Mouse (Mus musculus) urinary bladder, postnatal 10 days (tissue): Measurements from ENCODE around the gene Map2k3.

Experiments used
- DNase-seq: peaks from one replicate; pipeline ENCODE4 v3.0.0; 2022; ENCODE audit warnings: low spot score

The Map2k3 gene

DNA sequence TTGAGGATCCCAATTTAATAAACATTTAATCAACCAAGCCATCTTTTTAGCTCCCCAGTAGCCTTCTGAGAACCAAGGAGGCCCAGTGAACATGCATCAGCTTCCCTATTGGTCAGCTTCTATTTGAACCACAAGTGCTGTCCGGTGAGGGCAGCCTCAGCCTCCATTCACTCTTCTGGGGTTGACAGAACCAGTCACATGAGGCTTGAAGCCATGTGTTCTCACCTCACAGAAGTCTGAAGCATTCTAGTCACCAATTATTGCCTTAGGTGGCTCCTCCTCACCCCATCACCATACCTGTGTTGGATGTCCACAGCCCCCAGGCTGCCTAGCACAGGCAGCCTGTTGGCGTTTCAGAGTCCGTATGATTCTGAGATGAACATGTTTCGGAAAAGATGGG lies 27.1 kb downstream of the Map2k3 start:
- DNase-seq: no peak

DNA sequence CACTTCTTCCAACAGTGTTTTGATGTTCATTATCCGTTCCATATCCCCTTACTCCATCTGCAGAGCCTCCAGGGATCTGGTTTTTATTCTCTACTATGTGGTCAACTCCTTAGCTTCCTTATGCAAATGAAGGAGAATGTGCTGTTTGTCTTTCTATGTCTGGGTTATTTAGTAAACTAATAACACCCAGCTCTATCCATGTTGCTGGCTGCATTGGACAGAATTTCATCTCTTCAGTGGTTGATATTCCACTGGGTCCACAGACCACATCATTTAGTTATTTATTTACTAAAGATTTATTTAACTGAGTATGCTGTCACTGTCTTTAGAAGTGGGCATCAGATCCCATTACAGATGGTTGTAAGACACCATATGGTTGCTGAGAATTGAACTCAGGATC lies 29.3 kb downstream of the Map2k3 start:
- DNase-seq: no peak

DNA sequence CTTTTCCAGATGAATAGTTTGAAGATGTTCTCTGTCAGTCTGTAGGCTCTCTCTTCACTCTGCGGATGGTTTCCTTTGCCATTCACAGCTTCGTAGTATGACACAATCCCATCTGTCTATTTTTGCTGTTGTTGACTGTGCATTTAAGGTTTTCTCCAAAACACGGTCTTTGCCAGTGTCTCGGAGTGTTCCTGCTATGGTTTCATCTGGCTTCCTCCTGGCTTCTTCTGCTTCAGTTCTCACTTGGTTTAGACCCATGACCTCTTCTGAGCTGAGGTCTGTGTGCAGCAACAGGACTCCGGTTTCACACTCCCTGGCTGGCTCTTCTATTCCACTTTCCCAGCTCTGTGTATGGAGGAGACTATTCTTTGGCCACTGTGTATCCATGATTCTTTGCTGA lies 30.9 kb downstream of the Map2k3 start:
- DNase-seq: no peak

DNA sequence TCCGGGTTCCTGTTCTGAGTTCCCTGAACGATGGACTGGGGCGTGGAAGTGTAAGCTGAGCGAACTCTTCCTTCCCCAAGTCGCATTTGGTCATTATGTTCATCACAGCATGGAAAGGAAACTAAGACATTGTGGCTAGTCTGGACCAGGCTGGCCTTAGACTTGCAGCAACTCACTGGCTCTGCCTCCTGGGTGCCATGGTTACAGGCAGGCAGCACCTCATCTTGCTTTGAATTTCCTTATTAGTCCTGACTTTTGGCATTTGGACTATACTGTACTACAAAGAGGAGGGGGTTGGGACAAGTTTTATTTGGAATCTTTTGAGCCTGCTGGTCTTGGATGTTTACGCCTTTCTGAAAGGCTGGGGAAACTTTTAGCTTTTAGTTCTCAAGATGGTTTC lies 35.1 kb downstream of the Map2k3 start:
- no peak for DNase-seq

DNA sequence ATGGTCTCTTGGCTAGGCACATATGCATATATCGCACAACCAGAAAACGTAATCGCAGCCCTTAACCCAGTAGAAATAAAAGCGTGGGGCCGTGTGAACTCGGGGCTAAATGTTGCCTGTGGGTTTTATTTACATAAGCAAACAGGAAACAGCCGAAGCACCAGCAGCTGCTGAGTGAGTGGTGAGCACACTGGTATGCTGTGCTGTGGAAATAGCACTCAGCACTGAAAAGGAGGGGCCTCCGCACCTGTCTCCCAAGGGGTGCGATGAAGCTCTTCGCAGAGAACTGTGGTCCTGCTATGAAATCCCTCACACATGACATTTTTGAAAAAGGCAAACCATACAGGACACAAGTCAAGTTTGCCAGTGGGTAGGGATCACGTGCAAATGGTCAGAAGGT lies 43.3 kb downstream of the Map2k3 start:
- no peak for DNase-seq

DNA sequence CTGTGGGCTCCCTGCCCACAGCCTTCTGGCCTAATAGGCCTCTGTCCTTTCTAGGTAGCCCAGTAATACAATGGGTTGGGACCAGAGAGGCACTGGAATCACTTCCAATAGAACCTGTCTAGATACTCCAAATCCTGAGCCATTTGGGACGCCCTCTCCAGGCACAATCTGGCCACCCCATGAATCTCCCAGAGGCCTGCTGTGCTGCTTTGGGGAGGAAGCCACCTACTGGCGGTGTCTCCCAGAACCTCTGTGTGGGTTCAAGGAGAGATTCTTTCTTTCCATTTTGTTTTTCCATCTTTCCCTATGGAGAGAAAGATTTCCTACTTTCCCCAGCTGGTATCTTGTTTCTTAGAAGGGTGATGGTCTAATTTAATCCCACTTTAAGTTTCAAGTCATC lies 44.4 kb downstream of the Map2k3 start:
- DNase-seq: no peak

DNA sequence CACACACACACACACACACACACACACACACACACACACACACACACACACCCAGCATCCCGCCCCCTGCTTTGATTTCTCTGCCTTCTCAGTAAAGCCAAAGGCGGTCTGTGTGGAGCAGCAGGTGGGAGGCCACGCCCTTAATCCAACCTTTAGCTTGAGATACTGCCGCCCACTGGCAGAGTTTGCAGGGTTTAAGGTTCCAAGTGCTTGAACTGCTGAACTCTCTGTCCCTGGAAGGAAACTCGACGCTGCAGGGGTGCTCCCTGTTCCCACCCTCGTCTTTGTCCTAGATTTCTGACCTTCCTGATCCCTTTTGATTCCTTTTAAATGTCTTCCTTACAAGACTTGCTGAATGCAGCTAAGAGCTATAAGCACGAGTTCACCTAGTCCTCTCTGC lies 44.9 kb downstream of the Map2k3 start:
- DNase-seq: no peak

DNA sequence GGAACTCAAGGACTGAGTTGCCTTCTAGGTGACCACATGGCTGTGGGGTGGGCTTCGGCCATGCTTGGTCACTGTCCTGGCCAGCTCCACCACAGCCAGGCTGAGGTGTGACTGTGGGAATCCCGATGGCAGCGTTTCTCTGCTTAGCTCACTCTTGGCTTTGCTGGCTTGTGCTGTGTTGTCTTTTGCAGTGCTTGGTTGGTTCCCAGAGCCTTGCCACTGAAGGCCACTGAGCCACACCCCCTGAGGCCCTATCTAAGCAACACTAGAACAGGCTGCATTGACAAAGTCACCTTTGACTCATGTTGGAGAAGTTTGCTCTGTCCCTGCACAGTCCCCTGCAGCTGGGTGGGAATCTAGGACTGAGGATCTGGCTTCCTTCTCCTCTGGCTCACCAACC lies 45.3 kb downstream of the Map2k3 start:
- no peak for DNase-seq

DNA sequence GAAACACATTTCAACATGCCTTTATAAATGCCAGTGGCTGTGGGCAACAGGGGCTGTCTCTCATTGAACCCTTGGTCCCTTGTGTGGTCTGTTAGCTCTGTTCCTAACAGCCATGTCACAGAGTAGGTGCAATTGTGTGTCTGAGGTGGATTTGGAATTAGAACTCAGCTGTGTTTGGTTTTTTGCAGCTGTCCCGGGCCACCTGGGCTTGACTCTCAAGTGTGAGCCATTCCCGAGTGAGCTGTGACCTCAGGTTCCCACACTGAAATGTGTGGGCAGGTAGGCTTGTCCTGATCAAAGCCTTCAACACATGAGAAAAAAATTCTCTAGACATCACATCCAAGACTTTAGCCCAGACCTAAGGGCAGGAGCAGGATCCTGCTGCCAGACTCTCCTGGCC lies 46.8 kb downstream of the Map2k3 start:
- DNase-seq: no peak

DNA sequence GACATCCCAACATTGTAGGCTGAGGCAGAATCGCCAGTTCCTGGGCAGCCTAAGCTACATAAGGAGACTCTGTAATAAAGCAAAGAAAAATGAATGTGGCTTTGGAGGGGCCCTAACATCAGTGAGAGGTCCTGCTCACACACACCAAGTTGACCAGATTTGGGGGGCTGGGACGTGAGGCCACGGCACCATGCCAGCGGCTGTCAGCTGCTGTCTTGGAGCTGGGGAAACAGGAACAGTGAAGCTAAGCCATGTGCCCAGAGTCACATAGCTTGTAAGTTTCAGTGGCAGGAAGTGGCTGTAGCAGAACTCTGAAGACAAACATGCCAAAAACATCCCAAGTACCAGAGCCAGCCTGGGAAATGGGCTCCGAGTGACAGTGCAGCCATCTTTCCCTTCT lies 48.0 kb downstream of the Map2k3 start:
- DNase-seq: no peak

DNA sequence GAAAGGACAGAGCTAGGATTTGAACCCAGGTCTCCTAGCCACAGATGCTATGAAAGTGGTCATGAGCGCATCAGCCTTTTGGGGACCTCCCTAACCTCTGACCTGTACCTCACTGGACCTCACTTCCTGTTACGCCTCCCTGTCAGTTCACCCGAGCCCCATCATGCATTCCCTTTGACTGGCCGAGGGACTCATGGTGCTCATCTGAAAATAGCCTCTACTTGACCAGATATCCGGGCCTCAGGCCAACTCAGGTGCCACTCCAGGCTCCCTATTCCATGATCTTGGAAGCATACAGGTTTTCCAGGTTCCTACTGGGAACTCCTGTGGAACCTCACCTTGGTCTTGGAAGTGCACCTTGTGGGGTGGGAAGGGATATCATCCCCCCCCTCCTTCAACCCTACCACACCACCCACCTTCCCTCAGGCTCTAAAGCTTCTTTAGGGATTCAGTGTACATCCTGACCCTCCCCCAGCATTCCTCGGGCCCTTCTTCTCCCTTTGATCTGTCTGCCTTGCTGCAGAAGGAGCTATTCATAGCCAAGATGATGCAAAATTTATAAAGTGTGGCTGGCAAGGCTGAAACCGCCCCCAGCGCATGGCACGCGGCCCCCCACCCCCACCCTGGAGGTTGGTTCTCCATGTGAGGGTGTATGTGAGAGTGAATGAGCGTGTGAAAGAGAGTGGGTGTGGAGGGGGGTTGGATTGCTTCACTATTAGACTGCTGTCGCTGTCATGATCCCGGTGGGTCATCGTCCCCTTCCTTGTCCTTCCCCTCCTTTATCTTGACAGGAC lies 50.1 kb downstream of the Map2k3 start:
- DNase-seq: no peak

DNA sequence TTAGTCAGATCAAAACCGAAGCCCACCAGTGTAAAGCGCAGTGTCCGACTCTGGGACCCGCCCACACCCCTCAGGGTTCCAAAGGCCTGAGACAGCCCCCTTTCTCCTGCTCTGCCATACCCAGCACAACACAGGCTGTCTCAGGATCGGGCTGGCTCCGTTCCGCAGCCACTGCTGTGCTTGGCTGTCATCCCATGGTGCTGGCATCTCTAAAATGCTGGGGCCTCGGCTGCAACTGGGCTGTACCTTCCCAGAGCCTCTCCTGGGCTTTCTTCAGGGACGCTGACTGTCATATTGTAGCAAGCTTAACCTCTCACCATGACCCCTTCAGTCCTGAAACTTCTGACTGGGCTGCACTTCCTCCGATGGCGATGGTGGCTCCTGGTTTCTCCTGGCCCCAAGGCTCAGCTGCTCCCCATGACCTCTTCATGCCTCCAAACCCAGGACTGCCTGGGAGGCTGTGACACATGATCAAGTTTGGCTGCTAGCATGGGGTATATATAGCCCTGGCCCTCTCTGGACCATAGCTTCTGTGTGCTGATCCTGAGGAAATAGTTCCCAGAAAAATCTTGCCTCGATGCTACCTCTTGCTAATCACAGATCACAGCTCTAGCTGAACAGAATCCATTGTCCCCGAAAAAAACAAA lies 53.2 kb downstream of the Map2k3 start:
- no peak for DNase-seq

DNA sequence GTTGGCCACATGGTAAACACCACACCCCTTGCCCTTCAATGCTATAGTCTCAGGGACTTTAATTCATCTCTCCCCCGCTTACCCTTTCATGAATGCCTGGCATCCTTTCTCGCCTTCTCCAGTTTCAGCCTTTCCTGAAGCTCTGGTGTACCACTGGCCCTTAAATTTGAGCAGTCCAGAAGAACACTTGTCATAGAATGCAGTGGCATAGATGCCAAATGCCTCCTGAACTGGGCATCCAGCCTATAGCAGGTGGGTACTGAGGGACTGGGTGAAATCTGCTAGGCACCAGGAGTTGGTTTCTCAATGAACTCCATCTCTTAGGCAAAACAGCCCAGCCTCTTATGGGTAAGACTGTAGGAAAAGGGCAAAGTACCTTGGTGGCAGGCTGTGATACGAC lies 58.6 kb downstream of the Map2k3 start:
- no peak for DNase-seq
